Mouse (Mus musculus) heart, postnatal 25 days (tissue): Measurements from ENCODE around the gene S100pbp. TPM values are rescaled to one million over a fixed set of nuclear protein-coding genes. Genes with fewer than 3 reads are reported as not detected.

Experiments
- DNase-seq: peaks from one replicate; pipeline ENCODE4 v3.0.0; 2022; ENCODE audit warnings: low spot score
- intact Hi-C: fragments of 180-260 bp; cut with DNase I; formaldehyde crosslinking; loops from one replicate; pipeline ENCODE4 v1.15.1; 2025
- total RNA-seq, 2 experiments: library from RNA; stranded (reverse); gene quantifications; 2 replicates each; pipeline ENCODE4 v1.2.3; 2021

S100pbp gene
- total RNA-seq, 2 experiments from 2014 or later = 12.9 to 14.1 TPM

GRCm38 (mm10) chr4:129158549-129158948 lies 31.0 kb downstream of the S100pbp start:
- no peak for DNase-seq
- intact Hi-C loops = no loop called here

GRCm38 (mm10) chr4:129157541-129157940 lies 32.0 kb downstream of the S100pbp start:
- no peak for DNase-seq
- intact Hi-C loops = no loop called here

GRCm38 (mm10) chr4:129151276-129151811 lies 38.2 kb downstream of the S100pbp start:
- intact Hi-C loops = no loop called here
- DNase-seq = no peak

GRCm38 (mm10) chr4:129149321-129149720 lies 40.2 kb downstream of the S100pbp start:
- no peak for DNase-seq
- intact Hi-C loops = no loop called here

GRCm38 (mm10) chr4:129147552-129148103 lies 41.9 kb downstream of the S100pbp start:
- DNase-seq = no peak
- intact Hi-C loops = no loop called here

- no peak for DNase-seq
- intact Hi-C loops = no loop called here
Observed at GRCm38 (mm10) chr4:129146392-129146791, 43.1 kb downstream of the S100pbp start.

- intact Hi-C loops = no loop called here
- no peak for DNase-seq
Observed at GRCm38 (mm10) chr4:129145943-129146342, 43.6 kb downstream of the S100pbp start.

- no peak for DNase-seq
- intact Hi-C loops = no loop called here
Observed at GRCm38 (mm10) chr4:129145411-129145810, 44.1 kb downstream of the S100pbp start.

- no peak for DNase-seq
Observed at GRCm38 (mm10) chr4:129144401-129145367, 44.8 kb downstream of the S100pbp start.

GRCm38 (mm10) chr4:129143509-129143908 lies 46.0 kb downstream of the S100pbp start:
- DNase-seq = no peak
- intact Hi-C loops = no loop called here

More at GRCm38 (mm10) chr4:129144401-129145367, 44.8 kb downstream of the S100pbp start:
- intact Hi-C loops = no loop called here

GRCm38 (mm10) chr4:129142439-129143045 lies 47.0 kb downstream of the S100pbp start:
- DNase-seq = no peak
- intact Hi-C loops = no loop called here

GRCm38 (mm10) chr4:129141560-129142438 lies 47.7 kb downstream of the S100pbp start:
- intact Hi-C loops = no loop called here
- no peak for DNase-seq

- intact Hi-C loops = no loop called here
Observed at GRCm38 (mm10) chr4:129140808-129141207, 48.7 kb downstream of the S100pbp start.

GRCm38 (mm10) chr4:129139642-129140041 lies 49.9 kb downstream of the S100pbp start:
- intact Hi-C loops = loop anchor here (10.0 kb wide), 1 partner anchor 315 kb away; no protein-coding TSS in a partner anchor
- no peak for DNase-seq

More at GRCm38 (mm10) chr4:129140808-129141207, 48.7 kb downstream of the S100pbp start:
- DNase-seq = no peak

GRCm38 (mm10) chr4:129137392-129138321 lies 51.9 kb downstream of the S100pbp start:
- no peak for DNase-seq
- intact Hi-C loops = loop anchor here (10.0 kb wide), 1 partner anchor 317 kb away; no protein-coding TSS in a partner anchor

- DNase-seq = no peak
- intact Hi-C loops = loop anchor here (10.0 kb wide), 1 partner anchor 318 kb away; no protein-coding TSS in a partner anchor
Observed at GRCm38 (mm10) chr4:129136579-129137391, 52.7 kb downstream of the S100pbp start, which contains the start of gene Fndc5. TSS of gene Fndc5 (plus strand) at chr4:129136999.

GRCm38 (mm10) chr4:129136189-129136578 lies 53.3 kb downstream of the S100pbp start:
- intact Hi-C loops = loop anchor here (10.0 kb wide), 1 partner anchor 319 kb away; no protein-coding TSS in a partner anchor
- DNase-seq = no peak
